Mouse (Mus musculus) intestine, embryonic 15.5 days (tissue): ENCODE data around the gene Rasgrf1. TPM values are rescaled to one million over a fixed set of nuclear protein-coding genes. Genes with fewer than 3 reads are reported as not detected.

Experiments
- ATAC-seq: fragments of 200-750 bp; cut with Nextera tagmentation; 2 replicates; pipeline ENCODE4 v1.8.0; 2017; ENCODE audit warnings: moderate TSS enrichment, moderate library complexity
- H3K27ac ChIP-seq: fragments of 300-500 bp; sonication (generic); 2 replicates; pipeline ENCODE4 v1.5.1; 2015; ENCODE audit warnings: mild to moderate bottlenecking, inconsistent platforms
- H3K27me3 ChIP-seq: fragments of 300-500 bp; sonication (generic); replicated peaks from 2 replicates; pipeline ENCODE4 v1.6.1; 2015; ENCODE audit warnings: inconsistent platforms
- H3K36me3 ChIP-seq: fragments of 300-500 bp; sonication (generic); 2 replicates; pipeline ENCODE4 v1.6.1; 2015; ENCODE audit warnings: inconsistent platforms
- H3K4me1 ChIP-seq: fragments of 300-500 bp; sonication (generic); replicated peaks from 2 replicates; pipeline ENCODE4 v1.6.1; 2015; ENCODE audit warnings: inconsistent platforms
- H3K4me2 ChIP-seq: fragments of 300-500 bp; sonication (generic); replicated peaks from 2 replicates; pipeline ENCODE4 v1.6.1; 2015; ENCODE audit warnings: mild to moderate bottlenecking, inconsistent platforms
- H3K4me3 ChIP-seq: fragments of 300-500 bp; sonication (generic); replicated peaks from 2 replicates; pipeline ENCODE4 v1.5.1; 2015; ENCODE audit warnings: inconsistent platforms
- H3K9ac ChIP-seq: fragments of 300-500 bp; sonication (generic); 2 replicates; pipeline ENCODE4 v1.6.1; 2015; ENCODE audit warnings: inconsistent platforms
- H3K9me3 ChIP-seq: fragments of 300-500 bp; sonication (generic); 2 replicates; pipeline ENCODE4 v1.6.1; 2016; ENCODE audit warnings: inconsistent platforms
- WGBS: fragments of 180-500 bp; shearing (Covaris S2); methylation state at CpG from one replicate; pipeline ENCODE4 v1.1.7; 2015; 5-methylcytosine and 5-hydroxymethylcytosine counted together
- polyA plus RNA-seq: library from polyadenylated mRNA; unstranded; fragments of >200 nt; fragmentation: Nextera tagmentation; extraction: Ambion mirVana; gene quantifications from 2 replicates; pipeline ENCODE4 v1.2.1, GENCODE M21; 2015

Gene Rasgrf1
- polyA plus RNA-seq, 1 experiment from 2014 or later, result 0.31 TPM

DNA sequence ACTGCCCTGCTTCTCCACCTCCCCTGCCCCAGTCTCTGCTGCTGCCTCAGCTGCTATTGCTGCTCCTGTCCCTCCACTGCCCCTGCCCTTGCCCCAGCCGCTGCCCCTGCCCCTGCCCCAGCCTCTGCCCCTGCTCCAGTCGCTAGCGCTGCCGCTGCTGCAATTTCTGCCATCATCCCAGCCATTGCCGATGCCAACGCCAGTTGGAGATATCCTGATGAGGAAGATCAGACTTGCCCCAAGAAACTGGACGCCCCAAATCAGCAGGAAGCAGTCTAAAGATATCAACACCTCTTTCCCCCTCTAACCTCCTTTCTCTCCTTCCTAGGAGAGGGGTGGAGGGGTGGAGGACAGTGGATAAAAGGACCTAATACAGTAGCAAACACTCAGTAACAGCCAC, 28.2 kb upstream of the Rasgrf1 start:
- ATAC-seq, result no peak
- Histone ChIP-seq H3K27ac (no peak overlapping the region), H3K9ac (no peak overlapping the region), H3K4me1 (no peaks in the 10 kb centered on the region), H3K4me3 (no peak overlapping the region), H3K36me3 (no peaks in the 10 kb centered on the region), H3K9me3 (no peaks in the 10 kb centered on the region), H3K27me3 (peaks cover 32% of the 10 kb centered on the region), H3K4me2 (no peak overlapping the region)
- WGBS, result 54% methylated on average over 7 of the region's 7 CpGs

GRCm38 (mm10) chr9:89882583-89882982, 27.1 kb upstream of the Rasgrf1 start:
- no peak for ATAC-seq
- H3K4me1 ChIP-seq, result no peaks in the 10 kb centered on the region
- WGBS, result 53% methylated on average over 7 of the region's 7 CpGs
- no peak overlapping the region for H3K9ac ChIP-seq
- no peak overlapping the region for H3K4me3 ChIP-seq
- H3K27ac ChIP-seq, result no peak overlapping the region
- H3K27me3 ChIP-seq, result peaks cover 25% of the 10 kb centered on the region
- H3K36me3 ChIP-seq, result no peaks in the 10 kb centered on the region
- H3K9me3 ChIP-seq, result no peaks in the 10 kb centered on the region
- no peak overlapping the region for H3K4me2 ChIP-seq

DNA sequence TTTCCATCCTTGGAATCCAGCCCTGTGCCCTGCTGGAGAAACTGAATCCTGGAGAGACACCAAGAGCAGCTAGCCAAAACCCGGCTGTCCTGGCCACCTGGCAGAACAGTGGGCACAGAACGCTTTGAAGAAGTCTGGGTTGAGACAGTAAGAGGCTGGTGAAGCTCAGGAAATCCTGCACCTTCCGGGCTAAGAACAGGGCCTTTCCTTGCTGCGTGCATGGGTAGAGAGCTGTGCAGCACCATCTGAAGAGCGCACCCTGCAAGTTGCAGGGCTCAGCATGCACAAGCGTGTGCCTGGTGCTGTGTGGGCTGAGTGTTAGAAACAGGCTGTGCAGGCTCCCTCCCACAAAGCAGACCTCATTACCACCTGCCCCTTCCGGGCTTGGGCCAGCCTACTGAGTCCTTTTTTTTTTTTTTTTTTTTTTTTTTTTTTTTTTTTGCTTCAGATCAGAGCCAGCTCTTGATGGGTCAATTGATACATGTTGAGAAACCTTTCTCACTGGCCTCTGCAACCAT, 23.9 kb upstream of the Rasgrf1 start:
- H3K4me2 ChIP-seq, result no peak overlapping the region
- H3K36me3 ChIP-seq, result no peaks in the 10 kb centered on the region
- H3K27me3 ChIP-seq, result peaks cover 20% of the 10 kb centered on the region
- ATAC-seq, result no peak
- H3K9ac ChIP-seq, result no peak overlapping the region
- no peaks in the 10 kb centered on the region for H3K4me1 ChIP-seq
- H3K4me3 ChIP-seq, result no peak overlapping the region
- H3K9me3 ChIP-seq, result no peaks in the 10 kb centered on the region
- 38% methylated on average over 7 of the region's 7 CpGs for WGBS
- H3K27ac ChIP-seq, result no peak overlapping the region

- Histone ChIP-seq H3K27me3 (no peaks in the 10 kb centered on the region), H3K4me1 (no peaks in the 10 kb centered on the region), H3K27ac (no peak overlapping the region), H3K9ac (no peak overlapping the region), H3K4me2 (no peak overlapping the region), H3K9me3 (no peaks in the 10 kb centered on the region), H3K36me3 (no peaks in the 10 kb centered on the region), H3K4me3 (no peak overlapping the region)
- ATAC-seq, result no peak
- WGBS, result 66% methylated on average over 10 of the region's 10 CpGs
These were observed 18.0 kb upstream of the Rasgrf1 start for GRCm38 (mm10) chr9:89891534-89892293.

GRCm38 (mm10) chr9:89892540-89893188, 17.0 kb upstream of the Rasgrf1 start:
- no peak for ATAC-seq
- Histone ChIP-seq H3K9ac (no peak overlapping the region), H3K4me2 (no peak overlapping the region), H3K27ac (no peak overlapping the region), H3K4me3 (no peak overlapping the region), H3K4me1 (no peaks in the 10 kb centered on the region), H3K36me3 (no peaks in the 10 kb centered on the region), H3K9me3 (no peaks in the 10 kb centered on the region), H3K27me3 (no peaks in the 10 kb centered on the region)
- 88% methylated on average over 5 of the region's 5 CpGs for WGBS

GRCm38 (mm10) chr9:89900111-89900824, 9.4 kb upstream of the Rasgrf1 start:
- H3K4me1 ChIP-seq, result no peaks in the 10 kb centered on the region

DNA sequence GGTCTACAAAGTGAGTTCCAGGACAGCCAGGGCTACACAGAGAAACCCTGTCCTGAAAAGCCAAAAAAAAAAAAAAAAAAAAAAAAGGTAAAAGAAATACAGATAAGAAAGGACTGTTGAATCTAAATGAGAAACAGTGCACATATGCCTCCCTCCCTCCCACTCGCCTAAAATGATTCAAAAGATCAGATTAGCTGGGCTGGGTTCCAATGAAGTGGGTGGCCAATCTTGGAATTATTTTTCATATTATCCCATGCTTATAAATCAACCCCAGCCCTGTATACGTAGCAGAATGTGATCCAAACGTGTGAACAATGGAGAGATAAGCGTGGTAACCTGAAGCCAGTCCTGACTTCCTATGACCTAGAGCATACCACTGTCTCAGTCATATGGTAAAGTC, 8.5 kb upstream of the Rasgrf1 start:
- no peak overlapping the region for H3K4me3 ChIP-seq
- no peak for ATAC-seq
- H3K27me3 ChIP-seq, result peaks cover 3% of the 10 kb centered on the region; the same call in 1 of the 2 replicates
- no peak overlapping the region for H3K27ac ChIP-seq
- no peaks in the 10 kb centered on the region for H3K4me1 ChIP-seq
- no peak overlapping the region for H3K4me2 ChIP-seq
- WGBS, result 65% methylated on average over 4 of the region's 4 CpGs
- no peaks in the 10 kb centered on the region for H3K9me3 ChIP-seq
- no peaks in the 10 kb centered on the region for H3K36me3 ChIP-seq
- no peak overlapping the region for H3K9ac ChIP-seq

More at GRCm38 (mm10) chr9:89900111-89900824, 9.4 kb upstream of the Rasgrf1 start:
- Histone ChIP-seq H3K9ac (no peak overlapping the region), H3K9me3 (no peaks in the 10 kb centered on the region), H3K27me3 (peaks cover 3% of the 10 kb centered on the region; the same call in 1 of the 2 replicates), H3K27ac (no peak overlapping the region), H3K4me3 (no peak overlapping the region), H3K36me3 (no peaks in the 10 kb centered on the region), H3K4me2 (no peak overlapping the region)
- ATAC-seq, result no peak
- WGBS, result 36% methylated on average over 14 of the region's 14 CpGs

GRCm38 (mm10) chr9:89902813-89903212, 6.9 kb upstream of the Rasgrf1 start:
- H3K27me3 ChIP-seq, result peaks cover 19% of the 10 kb centered on the region
- H3K36me3 ChIP-seq, result no peaks in the 10 kb centered on the region
- no peak overlapping the region for H3K9ac ChIP-seq
- 53% methylated on average over 2 of the region's 2 CpGs for WGBS
- H3K27ac ChIP-seq, result no peak overlapping the region
- ATAC-seq, result peak; percentile 47; the same call in 1 of the 2 replicates
- H3K9me3 ChIP-seq, result no peaks in the 10 kb centered on the region
- H3K4me1 ChIP-seq, result no peaks in the 10 kb centered on the region
- no peak overlapping the region for H3K4me2 ChIP-seq
- no peak overlapping the region for H3K4me3 ChIP-seq

DNA sequence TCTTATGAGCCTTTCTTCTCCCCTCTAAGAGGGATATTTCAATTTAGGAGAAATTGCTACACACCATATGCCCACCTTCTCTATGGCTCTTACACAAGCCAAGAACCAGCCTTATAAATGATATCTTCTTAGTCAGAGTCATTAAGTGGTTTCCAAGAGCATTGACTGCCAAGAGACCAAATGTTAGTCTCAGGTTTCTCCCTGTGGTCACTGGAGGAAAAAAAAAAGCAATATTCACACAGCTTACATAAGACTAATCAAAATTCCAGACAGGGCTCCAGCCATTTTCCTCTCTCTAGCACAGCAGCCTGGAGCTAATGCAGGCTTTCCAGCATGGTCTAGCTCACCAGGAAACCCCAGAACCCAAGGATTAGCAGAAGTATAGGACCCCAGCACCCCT, 3.1 kb upstream of the Rasgrf1 start:
- H3K36me3 ChIP-seq, result no peaks in the 10 kb centered on the region
- no peak for ATAC-seq
- H3K9me3 ChIP-seq, result no peaks in the 10 kb centered on the region
- peaks cover 23% of the 10 kb centered on the region for H3K4me1 ChIP-seq
- H3K4me2 ChIP-seq, result no peak overlapping the region
- H3K27ac ChIP-seq, result no peak overlapping the region
- H3K27me3 ChIP-seq, result peaks cover 56% of the 10 kb centered on the region
- no peak overlapping the region for H3K9ac ChIP-seq
- no peak overlapping the region for H3K4me3 ChIP-seq

- Histone ChIP-seq H3K4me1 (peaks cover 27% of the 10 kb centered on the region), H3K4me3 (no peak overlapping the region), H3K27me3 (peaks cover 66% of the 10 kb centered on the region), H3K9ac (no peak overlapping the region), H3K36me3 (no peaks in the 10 kb centered on the region), H3K9me3 (no peaks in the 10 kb centered on the region), H3K4me2 (no peak overlapping the region), H3K27ac (no peak overlapping the region)
- no peak for ATAC-seq
These were observed 1.8 kb upstream of the Rasgrf1 start for GRCm38 (mm10) chr9:89907941-89908340.

DNA sequence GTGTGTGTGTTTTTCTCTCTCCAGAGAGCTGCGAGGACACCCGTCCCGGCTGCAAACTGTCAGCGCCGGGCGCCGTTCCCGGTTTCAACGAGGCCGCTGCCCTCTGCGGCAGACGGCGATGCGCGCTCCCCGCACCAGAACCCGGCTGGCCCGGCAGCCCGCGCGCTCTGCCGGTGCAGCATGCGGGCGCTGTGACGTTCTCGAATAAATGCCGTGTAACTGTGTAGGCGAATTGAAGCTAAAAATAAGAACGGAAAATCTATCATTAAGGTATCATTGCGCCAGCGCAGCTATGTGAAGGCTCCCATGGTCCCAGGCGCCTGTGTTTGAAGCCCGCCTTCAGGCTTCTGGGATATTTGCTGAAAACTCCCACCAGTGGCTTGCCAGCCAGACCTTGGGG, 1.1 kb upstream of the Rasgrf1 start:
- peaks cover 67% of the 10 kb centered on the region for H3K27me3 ChIP-seq
- WGBS, result under 1% methylated on average over 32 of the region's 33 CpGs
- no peak overlapping the region for H3K27ac ChIP-seq
- H3K4me2 ChIP-seq, result peak overlapping the region; percentile 96
- no peaks in the 10 kb centered on the region for H3K9me3 ChIP-seq
- H3K4me1 ChIP-seq, result peaks cover 27% of the 10 kb centered on the region
- no peaks in the 10 kb centered on the region for H3K36me3 ChIP-seq
- no peak overlapping the region for H3K9ac ChIP-seq
- H3K4me3 ChIP-seq, result peak overlapping the region; percentile 46
- ATAC-seq, result no peak

GRCm38 (mm10) chr9:89910011-89910400, 298 bp downstream of the Rasgrf1 start:
- under 1% methylated on average over 26 of the region's 26 CpGs for WGBS
- Histone ChIP-seq H3K27me3 (peaks cover 71% of the 10 kb centered on the region), H3K4me3 (peak overlapping the region; percentile 46), H3K9ac (no peak overlapping the region), H3K36me3 (no peaks in the 10 kb centered on the region), H3K4me2 (peak overlapping the region; percentile 96), H3K27ac (no peak overlapping the region), H3K9me3 (no peaks in the 10 kb centered on the region), H3K4me1 (peaks cover 27% of the 10 kb centered on the region)
- ATAC-seq, result 0 out of 2 replicates have a peak, but pooled peaks have one; percentile 22
